Comparison of ENCODE assay signal across 8 mouse cellular contexts in genomic region chr9:60687415-60687814, GRCm38 (mm10). TPM values are rescaled to one million over a fixed set of nuclear protein-coding genes. Genes with fewer than 3 reads are reported as not detected.
DNase-seq lines count a peak whose midpoint lies in the region; ATAC-seq and TF ChIP-seq lines count a peak whose summit lies in the region.

No protein-coding gene starts in this region.

- no peaks in the 10 kb centered on the region for H3K36me3 ChIP-seq in heart, adult 2 months (ENCODE audit: control insufficient read depth, insufficient read depth, low read length)

- peak overlapping the region; percentile 37 for H3K9ac ChIP-seq in heart, adult 2 months (ENCODE audit: low read depth, low read length)

- ATAC-seq in inflammation-experienced regulatory T-cells, adult 6 months, result peak; percentile 14
- ATAC-seq in megakaryocyte progenitor cell, adult 5-6 weeks (replicated peaks; ENCODE audit: poor library complexity), result peak; percentile 47

- no peaks in the 10 kb centered on the region; the same call in 1 of the 2 replicates for H3K79me2 ChIP-seq in heart, adult 2 months (replicated peaks; ENCODE audit: control insufficient read depth, insufficient read depth, low read length)

- WGBS in heart, adult 2 months, result 1% methylated on average over 7 of the region's 7 CpGs

- no peak for TF ChIP-seq POLR2A in heart, adult 2 months (IDR thresholded peaks at IDR 0.05; ENCODE audit: insufficient read depth, low read depth, low read length)

- H3K27ac ChIP-seq in heart, adult 2 months, result peak overlapping the region; percentile 75

- peak; percentile 63 for TF ChIP-seq CTCF in heart, adult 2 months (IDR thresholded peaks at IDR 0.05)

- H3K4me3 ChIP-seq in heart, adult 2 months, result peak overlapping the region; percentile 61

- intact Hi-C loops in heart, adult 2 months (cut with DNase I), result loop anchor here (2.0 kb wide), 1 partner anchor 443 kb away; no protein-coding TSS in a partner anchor

- no peak for DNase-seq in heart, adult 2 months
- DNase-seq in heart, postnatal 4 days, result no peak
- peak; percentile 50 for DNase-seq in 416B (ENCODE audit: low read depth)
- DNase-seq in brain, embryonic 18.5 days (ENCODE audit: low read depth, low spot score), result peak; percentile 50
- no peak for DNase-seq in layer of hippocampus, adult 11-12 months (ENCODE audit: low spot score)
- no peak for DNase-seq in urinary bladder, postnatal 14 days (ENCODE audit: low spot score)

- H3K27me3 ChIP-seq in heart, adult 2 months (ENCODE audit: control insufficient read depth, insufficient read depth, low read length), result no peaks in the 10 kb centered on the region

- no peak for TF ChIP-seq EP300 in heart, adult 2 months (IDR thresholded peaks at IDR 0.05; ENCODE audit: insufficient read depth, low read depth, low read length)

- H3K4me1 ChIP-seq in heart, adult 2 months (ENCODE audit: control insufficient read depth, insufficient read depth, low read length), result no peaks in the 10 kb centered on the region; the same call in 1 of the 2 replicates

RNA-seq across cellular contexts. Expression of gene Lrrc49, which starts 0.5 kb away (rescaled TPM):
- total RNA-seq in heart, adult 2 months (2021), result 1 to 10 TPM; 3.7 TPM
- 2.1 and 4.7 TPM in 2 replicates for polyA plus RNA-seq in heart, adult 2 months (2012; rRNA removed)
- 1 to 10 TPM; 9.4 to 9.5 TPM for total RNA-seq in heart, postnatal 4 days (2021)
- polyA plus RNA-seq in inflammation-experienced regulatory T-cells, adult 6 months (2017; shearing (Covaris generic)), result 1 to 10 TPM; 1.7 to 5.8 (median 2.1) TPM
- 4.2 and 6.8 TPM in 2 replicates for total RNA-seq in megakaryocyte progenitor cell, adult 5-6 weeks (2015)
- total RNA-seq in megakaryocyte progenitor cell, adult 5-6 weeks (2017), result 4.4 and 7.0 TPM in 2 replicates

RNA-seq across cellular contexts. Expression of gene Larp6, which starts 25.4 kb away (rescaled TPM):
- 1 to 10 TPM; 1.7 to 1.9 TPM for total RNA-seq in heart, adult 2 months (2021)
- 0.94 and 1.5 TPM in 2 replicates for polyA plus RNA-seq in heart, adult 2 months (2012; rRNA removed)
- 1 to 10 TPM in 1 of 2 experiments, under 1 TPM in 1; 0.95 to 1.3 TPM for total RNA-seq in heart, postnatal 4 days (2021)
- not detected for polyA plus RNA-seq in inflammation-experienced regulatory T-cells, adult 6 months (2017; shearing (Covaris generic))
- total RNA-seq in megakaryocyte progenitor cell, adult 5-6 weeks (2015), result not detected in 2 replicates
- not detected in 2 replicates for total RNA-seq in megakaryocyte progenitor cell, adult 5-6 weeks (2017)

Comparison
In these comparisons a context has a peak if more than half of its experiments do, and no peak if none do; other contexts are left out.
1. DNase-seq: peak in 416B (single experiment) and brain, embryonic 18.5 days (single experiment); none in heart, adult 2 months (0 of 2), heart, postnatal 4 days (single experiment), layer of hippocampus, adult 11-12 months (single experiment) and urinary bladder, postnatal 14 days (single experiment).